Mouse (Mus musculus) heart, postnatal 25 days (tissue): ENCODE results near the gene Akap9. TPM values are rescaled to one million over a fixed set of nuclear protein-coding genes. Genes with fewer than 3 reads are reported as not detected.
A peak's percentile ranks its signal among the peaks of the same experiment; 100 is the strongest.
"Not testable (repeated sequence)": the region's sequence is repeated elsewhere in the genome, so short reads cannot be mapped to it uniquely, and the experiment has no call there.

Experiments used
- DNase-seq: peaks from one replicate; pipeline ENCODE4 v3.0.0; 2022; ENCODE audit warnings: low spot score
- intact Hi-C: fragments of 180-260 bp; cut with DNase I; formaldehyde crosslinking; loops from one replicate; pipeline ENCODE4 v1.15.1; 2025
- total RNA-seq, 2 experiments: library from RNA; stranded (reverse); gene quantifications; 2 replicates each; pipeline ENCODE4 v1.2.3; 2021

Gene Akap9
- total RNA-seq, 2 experiments from 2014 or later: 41.4 to 43.0 TPM

DNA sequence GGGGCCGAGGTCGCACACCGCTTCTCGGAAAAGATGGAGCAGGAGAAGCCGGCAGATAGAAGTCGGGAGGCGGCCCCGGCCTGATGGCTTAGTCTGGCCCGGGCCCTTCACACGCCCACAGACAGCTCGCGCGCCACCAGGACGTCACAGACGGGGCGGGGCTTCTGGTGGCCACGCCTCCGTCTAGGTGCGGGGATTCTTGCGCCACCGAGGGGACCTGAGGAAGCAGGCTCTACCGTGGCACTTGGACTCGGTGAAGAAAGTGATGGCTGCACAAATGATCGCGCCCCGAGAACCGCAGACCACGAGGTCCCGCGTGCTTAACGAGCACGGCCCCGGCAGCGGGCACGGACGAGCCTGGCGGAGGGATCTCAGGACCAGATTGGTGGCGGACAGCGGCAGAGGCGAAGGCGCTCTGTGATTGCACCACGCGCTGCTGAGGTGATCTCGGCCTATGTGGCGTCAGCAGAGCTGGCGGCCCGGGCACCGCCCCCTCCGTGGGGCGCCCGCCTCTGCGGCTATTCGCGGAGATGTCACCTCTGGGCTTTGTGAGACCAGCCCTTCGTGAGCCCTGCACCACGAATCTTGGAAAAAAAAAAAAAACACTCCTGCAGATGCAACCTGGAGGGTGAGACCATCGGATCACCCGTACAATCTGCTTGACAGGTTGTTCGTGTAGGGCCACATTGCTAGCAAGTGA, 176.6 kb downstream of the Akap9 start, which contains the start of gene Cyp51:
TSS of gene Cyp51 (minus strand) at position 406 of the 700 bp plus-strand sequence.
- DNase-seq: peak; percentile 76
- intact Hi-C loops: loop anchor here (2.0 kb wide), 2 partner anchors 78 to 86 kb away; no protein-coding TSS in a partner anchor

DNA sequence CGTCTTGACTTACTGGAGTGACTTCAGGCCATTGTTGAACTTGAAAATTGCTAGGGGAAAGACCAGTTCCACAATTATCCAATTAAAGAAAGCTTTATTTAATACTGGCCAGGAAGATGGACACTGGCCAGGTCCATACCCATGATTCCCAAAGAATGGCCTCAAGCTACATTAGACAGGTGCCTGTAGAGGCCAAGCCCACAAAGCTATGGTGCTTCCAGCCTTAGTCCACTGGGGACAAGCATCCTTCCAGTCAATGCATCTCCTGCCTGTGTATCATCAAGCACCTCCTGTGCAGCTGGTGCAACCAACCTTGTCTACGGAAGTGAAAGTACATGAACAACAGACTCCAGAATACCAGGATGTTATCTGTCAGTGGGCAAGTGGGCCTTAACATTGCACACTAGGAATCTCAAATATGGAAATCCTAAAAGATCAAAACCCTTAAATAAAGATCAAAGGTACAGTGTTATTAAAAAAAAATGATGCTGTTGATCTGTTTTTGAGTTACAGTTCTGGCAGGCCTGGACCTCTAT, 177.9 kb downstream of the Akap9 start:
- DNase-seq: no peak
- intact Hi-C loops: loop anchor here (2.0 kb wide), 2 partner anchors 79 to 85 kb away; no protein-coding TSS in a partner anchor

DNA sequence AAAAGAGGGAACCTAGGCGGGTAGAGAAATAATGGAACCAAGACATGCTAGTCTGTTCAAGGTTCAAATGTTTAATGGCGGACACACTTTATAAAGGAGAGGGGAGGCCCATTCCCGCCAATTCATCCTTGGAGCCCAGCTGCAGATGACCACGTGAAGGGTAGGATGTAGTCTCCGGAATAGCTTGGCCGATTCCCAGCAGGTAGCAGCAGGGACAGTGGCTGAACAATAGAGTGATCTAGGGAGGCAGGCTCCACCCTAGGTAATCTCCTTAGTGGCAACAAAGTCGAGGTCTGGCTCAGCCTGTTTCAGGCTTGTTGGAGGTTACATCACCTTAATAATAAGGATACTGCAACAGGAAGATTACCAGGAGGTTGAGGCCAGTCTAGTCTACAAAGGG, 179.2 kb downstream of the Akap9 start:
- intact Hi-C loops, DNase-seq: not testable (repeated sequence)

DNA sequence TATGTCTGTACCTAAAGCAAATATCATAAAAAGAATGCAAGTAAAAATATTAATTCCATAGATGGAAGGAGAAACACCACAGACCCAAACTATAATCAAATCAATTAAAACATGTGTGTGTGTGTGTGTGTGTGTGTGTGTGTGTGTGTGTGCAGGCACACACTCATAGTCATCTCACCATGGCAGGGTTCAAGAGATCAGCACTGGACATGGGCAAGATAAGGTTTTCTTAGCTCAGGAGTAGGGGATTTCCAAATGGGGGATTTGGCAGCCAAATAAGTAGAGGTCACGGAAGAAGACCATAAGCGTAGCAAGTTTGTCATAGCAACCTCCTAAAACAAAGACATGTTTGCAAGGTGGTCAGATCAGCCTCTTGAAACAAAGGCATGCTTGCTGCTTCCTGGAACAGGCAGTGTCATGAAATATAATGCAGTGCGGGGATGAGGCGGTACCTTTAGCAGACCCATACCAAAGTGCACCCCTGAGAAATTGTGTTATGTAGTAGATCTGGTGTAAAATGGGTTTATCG, 184.8 kb downstream of the Akap9 start:
- intact Hi-C loops: no loop called here
- DNase-seq: no peak

Other genes starting within 250 kb of the Akap9 start
- gene Ankib1, start 125.1 kb upstream of the Akap9 start, total RNA-seq: 10 to 100 TPM; 21.0 to 25.8 TPM
- gene Krit1, start 124.9 kb upstream of the Akap9 start, total RNA-seq: 10 to 100 TPM; 31.5 to 32.5 TPM
- gene Lrrd1, start 82.9 kb upstream of the Akap9 start, total RNA-seq: not detected
- gene Mterf1a, start 34.1 kb upstream of the Akap9 start, total RNA-seq: 1 to 10 TPM; 3.3 to 3.8 TPM
- 1 to 10 TPM; 4.5 to 7.4 TPM for gene Cyp51, start 176.7 kb downstream of the Akap9 start, total RNA-seq